Mouse (Mus musculus) liver, adult (tissue): ENCODE results near the gene Larp6.

Experiments
- GATA4 ChIP-seq: IDR thresholded peaks from 2 replicates; pipeline ENCODE4 v1.6.1; 2014; ENCODE audit warnings: mild to moderate bottlenecking, low read length; ENCODE audit not compliant: insufficient replicate concordance

The Larp6 gene

DNA sequence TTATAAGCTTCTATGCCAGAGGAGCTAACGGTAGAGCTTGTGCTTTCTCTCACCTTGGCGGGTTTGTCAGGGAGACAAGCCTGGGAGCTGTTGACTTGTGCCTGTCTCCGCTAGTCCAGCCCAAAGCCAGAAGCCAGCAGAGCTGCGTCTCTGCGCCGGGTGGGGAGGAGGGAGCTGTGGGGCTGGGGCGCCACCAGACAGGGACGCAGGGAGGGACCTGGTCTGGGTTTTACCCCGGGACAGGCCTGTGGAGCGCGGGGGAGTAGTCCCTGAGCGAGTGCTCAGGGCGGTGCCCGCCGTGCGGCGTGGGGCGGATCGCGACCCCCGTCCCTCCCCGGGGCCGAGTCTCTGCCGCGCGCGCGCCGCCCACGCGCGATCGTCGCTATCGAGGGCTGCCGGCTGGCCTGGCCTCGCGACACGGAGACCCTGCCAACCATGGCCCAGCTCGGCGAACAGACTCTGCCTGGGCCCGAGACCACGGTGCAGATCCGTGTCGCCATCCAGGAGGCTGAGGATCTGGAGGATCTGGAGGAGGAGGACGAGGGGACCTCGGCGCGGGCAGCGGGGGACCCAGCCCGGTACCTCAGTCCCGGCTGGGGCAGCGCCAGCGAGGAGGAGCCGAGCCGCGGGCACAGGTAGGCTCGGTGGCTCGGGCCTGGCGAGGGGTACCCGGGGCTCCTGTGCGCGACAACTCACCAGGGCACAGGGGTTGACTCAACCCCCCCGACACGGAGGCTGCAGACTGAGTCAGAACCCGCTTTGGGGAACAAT, at the start of gene Larp6:
Gene Larp6 (plus strand): TSS at position 219 of the 771 bp plus-strand sequence.
- TF ChIP-seq GATA4, result no peak

DNA sequence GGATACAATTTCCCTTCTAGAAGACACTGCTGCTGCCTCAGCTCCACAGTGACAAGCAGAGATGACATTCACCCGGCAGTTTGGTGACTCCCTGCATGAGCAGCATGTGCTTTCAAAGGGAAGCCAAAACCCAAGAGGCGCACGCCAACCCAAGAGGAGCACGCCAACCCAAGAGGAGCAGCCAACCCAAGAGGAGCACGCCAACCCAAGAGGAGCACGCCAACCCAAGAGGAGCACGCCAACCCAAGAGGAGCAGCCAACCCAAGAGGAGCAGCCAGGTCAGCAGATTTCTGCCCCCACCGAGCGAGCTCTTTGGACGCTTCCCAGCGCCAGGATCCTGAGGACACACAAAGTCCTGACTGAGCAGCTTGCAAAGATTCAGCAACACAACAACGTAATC, 48.4 kb upstream of the Larp6 start:
- no peak for TF ChIP-seq GATA4

DNA sequence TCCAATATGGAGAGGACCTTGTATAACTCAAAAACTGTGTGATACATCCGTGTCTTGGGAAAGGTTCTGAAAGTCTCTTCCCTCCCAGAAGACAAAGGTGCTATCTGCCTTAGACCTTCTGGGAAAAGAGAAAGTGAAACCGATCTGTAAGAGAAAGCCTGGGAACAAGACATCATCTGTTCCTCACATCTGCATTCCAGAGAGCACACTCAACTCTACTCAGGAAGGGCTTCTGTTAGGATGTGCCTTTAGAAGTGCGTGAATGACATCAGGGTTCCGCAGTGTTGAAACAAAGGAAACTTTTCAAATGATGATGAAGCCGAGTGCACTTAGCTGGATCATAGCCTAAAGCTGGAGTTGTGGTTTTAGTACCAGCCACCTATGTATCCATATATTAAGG, 47.9 kb upstream of the Larp6 start:
- no peak for TF ChIP-seq GATA4

DNA sequence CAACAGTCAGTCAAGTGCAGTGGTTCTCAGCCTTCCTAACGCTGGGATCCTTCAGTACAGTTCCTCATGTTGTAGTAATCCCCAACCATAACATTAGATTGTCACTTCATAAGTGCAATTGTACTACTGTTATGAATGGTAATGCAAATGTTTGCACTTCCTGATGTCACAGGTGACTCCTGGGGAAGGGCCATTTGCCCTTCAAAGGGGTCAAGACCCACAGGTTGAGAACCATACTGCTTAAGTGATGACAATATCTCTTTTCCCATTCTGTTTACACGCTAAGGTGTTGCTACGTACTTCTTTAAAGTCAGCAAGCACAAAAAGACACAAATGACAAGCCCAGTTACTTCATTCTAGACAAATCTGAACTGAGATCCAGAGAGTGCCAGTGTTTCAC, 47.3 kb upstream of the Larp6 start:
- no peak for TF ChIP-seq GATA4

DNA sequence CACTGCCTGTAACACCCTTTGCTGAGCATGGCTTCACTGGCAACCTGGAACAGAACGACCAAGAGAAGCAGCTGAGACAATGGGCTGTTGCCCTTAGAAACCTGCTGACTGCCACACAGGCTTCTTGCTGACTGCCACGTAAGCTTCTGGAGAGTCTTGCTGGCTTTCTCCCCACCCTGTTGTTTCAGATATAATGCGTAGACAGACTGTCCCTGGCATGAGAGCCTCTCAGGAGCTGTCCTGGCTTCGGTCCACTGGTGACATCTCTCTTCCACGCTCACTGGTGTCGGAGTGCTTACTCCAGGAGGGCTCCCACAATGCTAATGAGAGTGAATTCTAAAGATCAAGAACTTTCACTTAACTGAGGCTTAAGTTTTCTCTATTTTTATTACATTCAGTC, 43.9 kb upstream of the Larp6 start:
- TF ChIP-seq GATA4, result no peak

DNA sequence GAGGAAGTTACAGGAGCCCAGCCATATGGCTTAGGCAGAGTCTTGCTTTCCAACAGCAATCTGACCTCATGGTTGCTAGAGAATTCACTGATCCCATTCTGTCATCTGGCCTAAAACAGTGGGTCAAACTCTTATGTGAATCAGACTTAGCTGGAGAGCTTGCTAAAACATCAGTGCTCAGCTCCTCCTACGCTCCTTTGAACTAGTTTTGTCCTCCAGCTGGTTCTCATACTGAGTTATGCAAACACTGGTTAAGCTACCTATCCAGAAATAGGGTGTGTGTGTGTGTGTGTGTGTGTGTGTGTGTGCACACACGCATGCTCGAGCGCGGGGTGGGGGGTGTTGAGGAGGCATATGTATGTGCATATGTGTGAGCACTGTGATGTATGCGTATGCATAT, 40.2 kb upstream of the Larp6 start:
- no peak for TF ChIP-seq GATA4

DNA sequence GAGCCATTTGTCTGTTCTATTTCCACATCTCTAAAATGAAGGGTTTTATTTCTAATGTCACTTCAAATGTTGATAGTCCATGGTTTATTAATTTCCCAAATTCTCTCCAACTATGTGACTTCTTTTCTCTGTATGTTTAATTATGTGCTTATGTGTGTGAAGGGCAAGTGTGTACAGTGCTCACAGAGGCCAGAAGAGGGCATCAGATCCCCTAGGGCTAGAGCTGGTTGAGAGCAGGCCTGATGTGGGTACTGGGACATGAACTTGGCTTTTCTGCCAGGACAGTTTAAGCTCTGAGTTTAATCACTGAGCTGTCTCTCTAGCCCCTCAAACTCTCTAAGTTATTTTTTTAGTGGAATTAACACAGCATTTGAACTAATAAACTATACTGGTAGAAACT, 38.0 kb upstream of the Larp6 start:
- TF ChIP-seq GATA4, result no peak

DNA sequence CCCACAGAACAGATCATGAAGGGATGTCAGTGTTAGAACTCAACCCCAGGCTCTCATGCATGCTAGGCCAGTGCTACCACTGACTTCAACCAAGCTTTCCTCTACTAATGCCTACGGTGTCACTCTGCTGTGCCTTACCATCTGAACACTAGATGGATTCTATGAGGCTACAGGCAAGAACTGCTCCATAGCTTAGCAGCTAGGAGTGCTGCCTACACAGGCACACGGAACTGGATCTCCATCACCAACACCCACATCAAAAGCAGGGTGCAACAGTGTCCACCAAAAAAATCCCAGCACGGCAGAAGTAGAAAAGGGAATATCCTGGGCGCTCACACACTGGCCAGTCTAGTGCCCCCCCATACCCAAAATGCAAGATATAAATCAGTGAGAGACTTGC, 36.4 kb upstream of the Larp6 start:
- no peak for TF ChIP-seq GATA4

DNA sequence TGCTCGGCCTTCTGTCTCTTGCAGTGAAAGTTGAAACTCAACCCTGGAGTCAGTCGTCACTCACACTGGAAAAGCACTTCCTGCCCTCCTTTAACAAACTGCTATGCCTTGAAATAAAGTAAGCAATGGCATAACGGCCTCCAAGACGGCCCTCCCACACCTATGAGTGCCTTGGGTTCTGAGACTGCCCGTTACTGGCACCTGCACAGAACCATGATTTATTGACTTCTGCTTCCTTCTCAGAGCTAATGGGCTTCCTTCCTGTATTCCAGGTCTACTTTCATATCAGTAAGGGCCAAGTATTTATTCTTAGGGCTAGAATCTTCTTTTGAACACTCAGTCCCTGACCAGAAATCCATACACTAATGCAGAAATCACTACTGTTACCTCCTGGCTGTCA, 33.9 kb upstream of the Larp6 start:
- no peak for TF ChIP-seq GATA4

DNA sequence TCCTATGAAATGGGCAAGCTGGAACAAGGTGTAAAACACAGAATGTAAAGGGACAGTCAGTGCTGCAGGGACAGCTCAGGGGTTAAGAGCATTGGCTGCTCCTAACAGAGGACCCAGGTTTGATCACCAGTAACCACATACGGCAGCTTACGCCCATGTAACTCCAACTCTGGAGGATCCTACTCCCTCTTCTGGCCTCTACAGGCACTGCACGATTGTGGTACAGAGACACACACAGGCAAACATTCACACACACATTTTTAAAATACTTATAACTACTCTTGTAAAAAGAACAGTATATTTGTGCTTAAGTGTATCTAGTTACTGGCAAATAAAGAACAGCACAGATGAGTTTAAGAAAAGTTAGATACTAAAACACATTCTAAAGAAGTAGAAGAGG, 31.8 kb upstream of the Larp6 start:
- TF ChIP-seq GATA4, result no peak

DNA sequence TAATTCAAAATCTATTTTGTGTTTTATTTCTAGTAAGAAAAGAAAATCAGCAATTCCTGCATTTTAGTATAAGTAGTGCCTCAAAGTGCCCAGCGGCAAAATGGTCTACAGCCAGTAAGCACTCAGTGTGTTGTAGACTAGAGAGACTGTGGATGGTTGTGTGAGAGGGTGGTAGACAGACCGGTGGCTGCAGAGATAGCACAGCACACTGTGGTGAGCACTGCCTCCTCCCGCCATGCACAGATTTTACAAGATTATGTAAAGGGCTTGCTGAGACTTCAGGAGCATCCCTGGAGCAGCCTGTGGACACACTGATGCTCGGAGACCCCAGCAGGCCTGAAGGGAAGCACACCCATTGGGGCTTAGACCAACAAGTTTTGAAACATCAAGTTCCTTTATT, 30.0 kb upstream of the Larp6 start:
- no peak for TF ChIP-seq GATA4

DNA sequence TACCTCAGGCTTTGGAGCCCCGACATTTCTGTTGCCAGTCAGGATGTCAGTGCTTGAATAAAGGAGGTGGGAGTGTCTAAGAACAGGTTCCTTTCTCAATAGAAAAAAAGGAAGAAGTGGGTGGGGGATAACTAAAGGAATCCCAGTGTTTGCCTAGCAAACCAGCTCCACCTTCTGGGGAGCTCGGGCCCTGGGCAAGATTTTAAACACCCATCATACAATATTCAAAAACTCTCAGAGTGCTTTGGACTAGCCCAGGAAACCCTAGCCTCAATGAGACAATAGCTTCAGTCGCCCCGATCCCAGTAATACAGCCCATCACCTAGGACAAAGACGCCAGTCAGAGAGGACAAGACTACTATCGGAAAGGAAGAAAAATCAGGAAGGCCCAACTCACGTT, 25.4 kb upstream of the Larp6 start:
- no peak for TF ChIP-seq GATA4

DNA sequence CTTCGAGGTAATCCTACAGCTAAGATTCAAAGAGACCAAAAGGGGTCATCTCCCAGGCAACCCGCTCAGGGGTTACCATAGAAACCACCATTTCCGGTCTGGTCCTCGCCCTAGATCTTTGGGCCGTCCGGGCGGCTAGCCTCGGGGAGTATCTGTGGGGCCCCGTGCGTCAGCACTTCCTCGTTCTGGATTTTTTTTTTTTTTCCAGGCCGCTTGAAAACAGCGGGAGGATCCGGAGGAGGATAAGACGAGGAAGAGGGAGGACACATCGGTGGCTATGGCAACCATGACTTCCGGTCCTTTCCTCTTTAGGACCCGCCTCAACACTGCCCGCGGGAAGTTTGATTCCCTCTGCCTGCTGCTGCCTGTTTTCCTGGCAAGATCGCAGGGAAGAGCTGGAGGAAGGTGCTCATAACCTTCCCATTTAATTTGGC, 24.9 kb upstream of the Larp6 start, which contains the start of gene Lrrc49:
Gene Lrrc49 (minus strand): TSS at position 268 of the 434 bp plus-strand sequence.
- TF ChIP-seq GATA4, result peak; percentile 56; the same call in 1 of the 2 replicates

DNA sequence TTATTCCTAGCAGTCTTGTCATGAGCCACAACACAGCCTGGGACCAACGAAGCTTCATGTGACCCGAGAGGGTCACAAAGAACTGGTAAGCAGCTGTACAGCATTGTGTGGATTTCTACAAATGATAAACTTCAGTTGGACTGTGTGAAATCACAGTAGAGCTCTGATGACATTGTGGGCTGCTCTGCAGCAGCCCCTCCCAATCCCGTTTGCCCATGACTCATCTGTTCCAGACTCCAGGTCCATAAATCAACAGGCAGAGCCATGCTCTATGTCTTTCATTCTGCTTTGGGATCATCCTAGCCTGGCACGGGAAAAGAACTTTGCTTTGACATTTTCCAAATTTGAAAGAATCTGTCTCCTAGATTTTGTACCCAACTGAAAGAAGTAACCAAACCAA, 20.2 kb upstream of the Larp6 start:
- no peak for TF ChIP-seq GATA4

DNA sequence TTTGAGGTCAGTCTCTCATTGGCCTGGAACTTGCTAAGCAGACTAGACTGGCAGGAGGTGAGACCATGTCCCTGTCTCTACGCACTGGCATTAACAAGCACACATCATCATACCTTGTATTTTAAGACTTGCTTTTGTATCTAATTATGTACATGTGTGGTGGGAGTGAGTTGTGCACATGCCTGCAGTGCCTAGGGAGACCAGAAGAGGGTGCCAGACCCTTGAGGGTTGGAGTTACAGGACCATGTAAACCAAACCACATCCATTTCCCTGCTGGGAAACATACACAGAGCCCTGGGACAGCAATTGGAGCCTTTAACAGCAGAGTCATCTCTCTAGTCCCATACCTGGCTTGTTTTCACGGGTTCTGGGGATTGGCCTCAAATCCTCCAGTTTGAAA, 18.8 kb upstream of the Larp6 start:
- TF ChIP-seq GATA4, result no peak

DNA sequence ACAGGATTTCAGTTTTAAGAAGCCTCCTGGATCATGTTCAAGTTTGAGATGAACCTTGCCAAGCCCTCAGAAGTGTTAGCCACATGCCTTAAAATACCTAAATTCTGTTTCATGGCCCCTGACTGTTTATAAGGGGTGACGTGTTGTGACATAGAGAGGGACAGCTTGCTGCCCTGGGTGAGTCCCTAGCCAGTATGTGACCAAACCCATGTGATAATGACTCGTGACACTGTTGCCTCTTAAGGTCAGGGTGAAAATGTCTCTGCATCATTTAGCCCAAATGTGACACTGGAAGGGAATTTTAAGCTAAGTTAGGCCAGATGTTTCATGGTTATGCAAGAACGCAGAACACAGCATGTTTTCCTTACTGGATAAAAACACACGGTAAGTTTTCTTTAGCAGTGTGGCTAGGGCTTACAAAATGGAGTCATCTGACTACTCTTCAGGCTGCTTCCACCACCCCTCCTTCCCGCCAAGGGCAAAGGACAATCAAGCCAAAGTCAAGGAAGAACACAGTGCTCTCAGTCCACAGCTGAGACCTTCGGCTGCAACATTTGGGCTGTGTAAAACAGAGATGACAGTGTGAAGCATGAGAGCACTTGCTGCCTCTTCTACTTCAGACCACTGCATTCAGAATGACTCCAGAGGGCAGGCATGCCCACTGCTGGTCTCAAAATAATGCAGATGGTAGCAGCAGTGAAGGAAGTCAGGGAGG, 16.4 kb upstream of the Larp6 start:
- no peak for TF ChIP-seq GATA4
